Mouse (Mus musculus): ENCODE measurements around the gene Hs3st1.

The Hs3st1 gene

DNA sequence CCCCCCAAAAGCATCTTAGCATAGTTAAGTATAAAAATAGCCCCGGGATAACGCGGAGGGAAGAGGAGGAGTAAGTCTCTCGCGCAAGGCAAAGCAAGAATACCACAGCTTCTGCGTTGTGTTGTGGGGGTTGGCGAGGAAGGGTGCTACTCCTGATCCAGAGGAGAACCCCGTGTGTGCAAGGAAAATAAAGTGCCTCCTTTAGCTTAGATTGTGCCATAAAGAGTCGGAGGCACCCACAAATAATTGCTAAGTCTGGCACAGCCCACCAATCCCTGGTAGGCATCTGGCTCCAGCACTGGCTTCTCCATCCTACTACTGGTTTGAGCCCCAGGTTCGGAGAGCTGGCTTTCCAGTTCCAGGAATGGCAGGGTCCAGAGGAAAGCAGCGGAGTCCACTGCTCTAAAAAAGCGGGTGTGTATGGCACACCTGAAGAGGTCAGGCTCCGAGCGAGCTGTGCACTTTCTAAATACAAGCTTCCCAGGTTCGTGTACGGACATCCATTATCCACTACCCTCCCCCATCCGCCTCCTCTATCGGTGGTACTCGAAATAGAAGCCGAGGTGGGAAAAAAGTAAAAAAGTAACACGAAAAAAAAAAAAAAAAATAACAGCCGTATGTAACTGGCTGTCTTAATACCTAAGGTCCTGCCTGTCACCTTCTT is 111.9 kb downstream of the Hs3st1 start:
- no peak for DNase-seq

DNA sequence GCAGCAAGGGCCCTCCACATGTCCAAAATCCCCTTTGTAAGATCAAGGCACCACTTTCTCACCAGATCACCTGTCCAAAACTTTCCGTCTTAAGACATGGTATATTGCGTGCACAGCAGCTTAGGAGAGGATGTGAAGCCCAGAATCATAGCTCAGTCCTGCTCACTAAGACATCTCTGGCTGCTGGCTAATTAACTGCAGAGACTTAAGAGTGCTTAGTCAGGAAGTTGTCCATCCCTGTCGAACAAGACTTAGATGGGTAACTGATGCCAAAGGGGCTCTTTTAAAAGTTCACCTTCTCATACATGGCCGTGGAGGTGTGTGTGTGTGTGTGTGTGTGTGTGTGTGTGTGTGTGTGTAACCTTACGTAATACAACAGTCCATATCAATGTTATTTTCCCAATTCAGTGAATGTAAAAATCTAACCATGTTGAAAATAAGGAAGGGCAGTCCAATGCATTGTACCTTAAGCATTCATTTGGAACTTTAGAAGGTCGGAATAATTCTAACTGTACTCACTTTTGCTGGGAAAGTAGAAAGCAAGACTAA is 113.0 kb downstream of the Hs3st1 start:
- DNase-seq = no peak

DNA sequence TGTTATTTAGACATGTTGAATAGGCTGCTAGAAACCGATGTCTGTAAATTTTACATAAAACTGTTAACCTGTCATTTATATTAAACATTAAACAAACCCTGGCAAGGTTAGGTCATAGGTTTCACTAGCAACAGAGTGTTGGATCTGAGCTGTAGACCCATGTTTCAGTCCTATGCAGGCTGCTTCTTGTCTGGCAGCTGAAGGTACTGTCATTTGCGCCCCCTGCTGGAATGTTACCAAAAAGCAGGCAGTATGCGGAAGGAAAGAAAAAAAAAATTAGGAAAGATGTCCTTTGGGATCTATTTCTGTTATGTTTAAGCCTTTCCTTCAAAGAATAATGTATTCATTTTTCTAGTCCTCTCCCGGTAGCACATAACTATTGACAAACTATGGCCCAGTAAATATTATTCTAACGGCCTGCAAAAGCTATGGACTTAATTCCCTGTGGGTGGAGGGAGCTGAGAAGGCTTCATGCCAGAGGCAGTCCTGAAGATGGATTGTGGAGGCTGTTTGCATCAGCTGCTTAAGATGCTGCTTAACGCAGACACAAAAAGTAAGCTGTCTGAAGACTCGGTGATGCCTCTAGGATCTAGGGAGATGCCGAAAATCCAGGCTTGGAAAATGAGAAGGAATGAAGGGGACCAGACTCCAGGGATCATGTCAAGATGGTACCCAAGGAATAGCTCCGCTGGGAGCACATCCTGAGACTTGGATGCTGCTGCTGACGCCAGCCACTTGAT is 115.7 kb downstream of the Hs3st1 start:
- DNase-seq = peak; percentile 66 to 88

DNA sequence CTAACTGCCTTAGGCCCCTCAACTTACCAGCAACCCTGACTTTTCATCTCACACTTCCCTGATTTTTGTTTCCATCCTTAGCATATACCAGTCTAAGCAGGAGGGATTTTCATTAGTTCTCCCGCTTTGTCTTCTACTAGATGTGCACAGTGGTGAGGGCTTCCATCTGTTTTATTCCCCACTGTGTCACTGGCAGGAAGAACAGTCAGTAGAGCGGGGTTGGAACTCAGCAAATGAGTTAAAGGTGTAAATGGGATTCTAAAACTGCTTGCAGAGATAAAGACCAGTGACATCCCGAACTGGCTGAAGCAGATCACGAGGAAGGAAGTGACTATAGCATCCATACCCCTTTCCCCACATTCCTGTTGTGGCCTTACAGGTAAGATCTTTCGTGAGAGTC is 116.3 kb downstream of the Hs3st1 start:
- no peak for DNase-seq

DNA sequence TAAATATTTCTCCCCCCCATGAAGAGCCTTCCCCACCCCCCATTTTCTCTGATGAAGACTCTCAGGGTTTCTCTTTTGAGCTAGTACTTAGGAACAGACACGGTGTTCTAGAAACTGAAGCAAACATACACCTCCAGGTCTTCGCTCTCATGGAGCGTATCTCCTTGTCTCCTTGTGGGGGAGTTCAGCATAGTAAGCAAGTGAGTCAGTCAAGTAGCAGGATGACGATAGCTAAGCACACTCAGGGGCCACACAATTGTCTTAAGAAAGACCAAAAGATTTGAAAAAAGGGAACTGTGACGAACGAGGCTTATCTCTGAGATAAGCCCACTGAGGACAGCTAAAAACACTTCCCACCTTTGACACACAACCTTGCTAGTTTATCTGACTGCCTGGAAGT is 117.4 kb downstream of the Hs3st1 start:
- no peak for DNase-seq

DNA sequence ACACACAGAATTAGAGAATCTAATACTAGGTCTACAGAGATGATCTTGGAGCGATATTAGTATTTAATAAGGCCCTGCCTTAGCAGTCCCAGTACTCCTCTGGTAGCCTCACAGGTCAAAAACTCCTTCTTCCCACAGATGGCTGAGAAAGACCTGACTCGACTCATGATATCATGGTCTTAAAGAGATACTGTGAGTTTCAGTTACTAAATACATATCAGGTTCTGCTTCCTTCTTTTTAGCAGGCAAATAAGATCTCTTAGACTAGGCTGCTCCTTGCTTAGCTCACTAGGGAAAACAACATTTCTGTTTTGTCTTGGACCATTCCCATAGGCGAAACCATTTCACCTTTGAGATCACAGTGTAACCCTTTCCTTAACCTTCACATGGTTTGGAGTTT is 119.2 kb downstream of the Hs3st1 start:
- no peak for DNase-seq

DNA sequence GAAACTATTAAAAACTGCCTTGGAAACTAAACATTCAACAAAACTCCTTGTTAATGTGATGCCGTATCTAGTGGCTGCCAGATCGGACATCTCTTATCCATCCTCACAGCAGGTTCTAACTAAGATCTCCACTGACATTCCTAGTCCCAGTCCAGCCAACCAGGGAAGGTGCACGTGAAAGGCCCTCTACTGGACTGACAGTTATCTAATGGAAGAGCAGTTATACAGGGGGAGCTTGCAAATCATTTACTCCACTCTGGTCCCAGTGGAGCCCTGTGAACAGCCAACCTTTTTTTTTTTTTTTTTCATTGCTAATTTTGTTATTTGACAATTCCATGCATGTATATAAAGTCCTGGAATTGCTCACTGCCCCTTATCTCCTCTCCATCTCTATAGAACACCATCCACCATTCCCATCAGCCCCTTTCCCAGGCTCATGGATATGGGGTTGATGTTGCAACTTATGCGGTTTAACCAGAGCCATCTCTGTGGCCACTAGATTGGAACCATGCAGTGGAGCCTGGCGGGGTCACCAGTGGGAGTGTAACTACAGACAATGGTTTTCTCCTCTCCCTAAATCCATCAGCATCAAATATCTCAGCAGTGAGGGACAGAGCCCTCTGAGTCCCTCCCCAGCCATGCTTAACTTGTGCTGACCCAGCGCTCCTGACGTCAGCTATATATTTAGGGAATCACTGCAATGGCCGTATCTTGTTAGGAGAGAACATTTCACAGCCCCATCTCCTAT is 120.8 kb downstream of the Hs3st1 start:
- no peak for DNase-seq

DNA sequence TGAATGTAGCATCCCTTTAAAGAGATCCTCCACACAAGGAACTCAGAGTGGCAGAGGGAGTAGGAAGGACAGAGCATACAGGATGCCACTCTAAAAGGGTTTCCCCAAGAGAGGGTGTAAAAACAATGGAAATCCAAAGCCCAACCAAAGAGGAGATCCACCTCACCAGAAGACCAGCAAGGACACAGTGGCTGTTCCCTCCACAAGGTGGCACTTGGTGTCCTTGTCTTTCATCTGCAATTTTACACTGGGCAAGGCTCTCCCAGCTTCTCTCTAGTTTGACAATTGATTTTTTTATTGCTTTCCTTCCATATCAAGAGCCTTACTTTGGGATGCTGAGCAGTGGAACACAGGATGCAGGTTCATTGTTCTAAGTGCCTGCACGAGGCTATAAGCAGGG is 122.1 kb downstream of the Hs3st1 start:
- DNase-seq = no peak

DNA sequence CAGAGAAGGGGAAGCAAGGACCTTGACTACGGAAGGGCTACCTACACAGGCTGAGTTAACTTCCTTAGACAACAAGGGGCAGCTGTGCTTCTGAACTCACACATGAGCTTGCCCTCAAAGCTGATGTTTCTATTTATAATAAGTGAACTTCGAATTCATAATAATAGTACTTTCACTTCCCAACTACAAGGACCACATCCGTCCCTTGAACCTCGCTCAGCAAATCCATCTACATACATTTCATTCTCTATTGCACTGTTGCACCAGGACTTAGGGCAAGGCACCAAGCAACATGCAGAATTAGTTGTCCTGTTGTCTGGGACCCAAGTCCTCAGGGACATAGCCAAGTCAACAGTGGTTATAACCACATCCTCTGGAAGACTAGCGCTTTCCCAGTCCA is 124.4 kb downstream of the Hs3st1 start:
- no peak for DNase-seq

DNA sequence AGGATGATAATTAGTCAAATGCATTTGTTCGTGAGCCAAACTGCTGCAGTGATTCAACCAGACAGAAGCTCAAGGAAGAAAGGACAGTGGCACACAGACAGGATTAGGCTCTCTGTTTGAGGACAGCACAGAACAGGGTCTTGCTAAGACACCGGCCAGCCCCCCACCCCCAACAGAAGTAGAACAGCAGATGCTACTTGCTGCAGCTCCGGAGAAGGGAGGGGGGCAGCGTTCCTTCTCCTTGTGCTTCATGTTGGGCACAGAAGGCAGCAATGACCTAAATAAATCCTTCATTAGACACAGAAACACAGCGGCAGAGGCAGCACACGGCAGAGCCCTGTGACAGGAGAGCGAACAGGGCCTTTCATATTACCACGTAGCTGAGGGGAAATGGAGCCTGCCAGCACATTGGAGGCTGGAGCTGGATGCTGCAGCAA is 130.2 kb downstream of the Hs3st1 start:
- DNase-seq = no peak

DNA sequence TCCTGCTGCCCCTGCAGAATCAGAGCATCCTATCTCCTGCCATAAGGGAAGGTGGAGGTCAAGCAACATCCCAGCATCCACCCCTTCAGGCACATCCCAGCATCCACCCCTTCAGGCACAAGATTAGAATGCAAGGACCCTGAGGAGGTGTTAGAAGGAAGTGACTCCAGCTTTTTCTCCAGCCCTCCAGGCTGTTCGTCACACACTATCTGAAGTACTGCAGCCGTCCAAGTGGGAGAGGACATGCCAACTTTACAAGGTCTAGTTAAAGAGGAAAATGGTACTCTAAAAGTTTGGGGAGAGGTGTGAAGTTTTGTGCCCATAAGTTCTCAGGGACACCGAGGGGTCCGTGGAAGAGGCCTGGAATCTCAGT is 131.1 kb downstream of the Hs3st1 start:
- DNase-seq = no peak

DNA sequence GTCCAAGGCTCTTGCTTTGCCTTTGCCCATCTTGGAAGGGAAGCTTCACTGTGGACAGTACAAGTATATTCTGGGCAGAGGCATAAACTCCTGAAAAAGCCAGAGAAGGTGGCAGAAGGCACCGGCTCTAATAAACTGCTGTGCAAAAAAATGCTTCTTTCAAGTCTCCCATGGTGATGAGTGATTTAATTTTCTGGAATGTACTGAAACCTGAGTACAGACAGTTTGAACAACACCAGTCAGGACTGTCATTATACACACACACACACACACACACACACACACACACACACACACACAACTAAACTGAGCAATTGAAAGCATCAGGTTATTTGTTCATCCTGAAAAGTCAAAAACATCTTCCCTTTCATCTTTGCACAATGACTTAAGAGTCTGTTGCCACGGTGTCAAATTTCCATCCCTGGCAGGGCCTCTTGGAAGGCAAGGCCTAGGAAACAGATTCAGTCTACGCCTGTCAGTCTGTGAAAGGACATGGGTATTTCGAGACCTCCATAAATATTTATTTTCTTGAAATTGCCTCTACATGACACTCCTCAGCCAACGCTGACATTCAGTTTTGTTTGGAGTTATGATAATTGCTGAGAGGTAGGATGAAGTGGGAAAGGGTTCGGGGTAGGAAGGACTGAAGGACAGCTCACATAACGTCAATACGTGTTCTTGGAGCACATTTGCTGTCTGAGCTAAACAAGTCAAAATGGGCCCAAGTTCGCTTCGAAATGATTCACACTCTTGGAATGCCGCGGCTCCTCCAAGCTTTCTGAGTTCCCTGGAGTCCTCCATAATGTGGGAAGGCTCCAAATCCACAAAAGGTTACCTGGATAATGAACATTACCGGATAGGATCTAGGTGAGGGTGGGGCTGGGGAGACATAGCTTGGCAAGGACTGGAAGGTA is 131.7 kb downstream of the Hs3st1 start:
- DNase-seq = no peak

DNA sequence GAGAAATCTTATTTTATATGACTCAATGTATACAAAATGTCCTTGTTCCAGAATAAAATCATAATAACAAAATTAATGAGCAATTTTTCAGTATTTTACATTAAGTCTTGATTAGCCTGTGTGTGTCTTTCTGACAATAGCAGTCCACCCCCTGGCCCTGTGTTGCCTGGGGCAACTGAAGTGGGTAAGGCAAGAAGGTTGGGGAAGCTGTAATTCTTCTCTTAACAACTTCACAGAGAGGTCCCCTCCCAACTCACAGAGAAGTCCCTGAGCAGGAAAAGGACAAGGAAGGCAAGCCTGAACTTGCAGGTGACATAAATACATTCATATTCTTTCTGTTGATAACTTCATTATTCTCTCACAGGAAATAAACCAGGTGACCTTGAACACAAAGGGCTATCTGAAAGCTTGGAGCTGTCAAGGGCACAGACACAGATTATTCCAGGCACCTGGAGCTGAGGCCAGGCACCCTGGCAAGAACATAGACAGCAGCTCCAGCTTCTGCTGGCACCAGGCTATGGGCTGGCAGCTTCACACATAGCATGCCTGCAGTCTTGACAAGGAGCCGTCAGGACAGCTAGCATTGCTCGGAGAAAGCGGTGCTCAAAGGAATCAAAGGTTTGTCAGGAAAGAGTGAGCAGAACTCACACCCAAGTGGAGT is 134.9 kb downstream of the Hs3st1 start:
- DNase-seq = no peak

DNA sequence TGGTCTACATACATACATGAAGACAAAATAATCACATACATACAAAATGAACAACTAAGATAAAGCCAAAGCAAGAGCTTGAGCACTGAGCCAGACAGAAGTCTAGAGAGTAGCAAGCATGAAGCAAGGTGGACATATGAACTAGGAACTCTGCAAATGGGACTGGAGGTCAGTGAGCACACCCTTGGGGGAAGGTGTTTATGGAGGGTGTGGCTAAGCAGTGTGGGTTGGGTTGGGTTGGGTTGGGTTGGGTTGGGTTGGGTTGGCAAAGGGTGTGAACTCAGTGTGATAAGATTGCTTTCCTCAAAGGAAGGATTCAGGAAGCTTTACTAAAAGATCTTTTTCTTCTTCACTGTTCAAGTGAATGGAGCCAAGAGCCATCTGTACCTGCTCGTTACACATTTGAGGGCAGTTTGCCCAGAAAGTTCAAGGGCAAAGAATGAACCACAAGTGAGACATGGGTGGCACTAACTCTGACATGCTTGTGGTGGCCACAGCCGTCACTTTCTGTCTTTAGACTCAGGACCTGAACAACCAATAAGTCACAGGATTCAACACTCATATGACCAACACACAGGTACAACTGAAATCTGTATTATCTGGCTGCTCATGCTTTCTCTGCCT is 137.8 kb downstream of the Hs3st1 start:
- DNase-seq = no peak

DNA sequence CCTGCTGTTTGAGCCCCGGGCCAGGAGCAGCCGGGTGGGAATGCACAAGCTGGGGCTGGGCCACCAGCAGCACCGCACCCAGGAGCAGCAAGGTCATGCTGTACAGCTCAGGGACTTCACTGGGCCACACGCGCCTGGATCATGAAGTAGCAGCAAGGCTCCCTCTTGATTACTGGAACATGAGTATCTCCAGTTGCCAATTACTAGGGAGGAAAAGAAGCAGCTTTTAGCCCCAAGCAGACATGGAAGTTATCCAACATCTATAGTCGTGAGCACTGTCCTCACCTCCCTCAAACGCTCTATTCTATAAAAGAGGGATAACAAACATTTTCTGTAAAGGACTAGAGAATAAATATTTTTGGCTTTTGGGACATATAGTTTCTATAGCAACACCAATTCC is 140.1 kb downstream of the Hs3st1 start:
- DNase-seq = no peak

DNA sequence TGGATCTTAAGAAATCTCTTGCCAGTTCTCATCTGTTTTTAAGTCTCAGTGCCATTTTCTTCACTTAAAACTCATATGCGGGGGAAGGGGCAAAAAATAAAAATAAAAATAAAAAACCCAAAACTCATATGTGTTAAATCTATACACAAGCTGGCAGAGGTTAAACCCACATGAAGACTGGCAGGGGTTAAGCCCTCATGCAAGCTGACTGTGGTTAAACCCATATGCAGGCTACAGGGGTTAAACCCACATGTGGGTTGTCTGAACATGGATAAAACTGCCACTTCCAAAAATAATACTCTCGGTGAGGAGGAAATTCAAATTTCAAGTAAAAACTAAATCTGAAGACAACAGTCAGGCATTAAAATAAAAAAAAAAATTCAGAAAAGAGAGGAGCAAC is 141.7 kb downstream of the Hs3st1 start:
- no peak for DNase-seq

DNA sequence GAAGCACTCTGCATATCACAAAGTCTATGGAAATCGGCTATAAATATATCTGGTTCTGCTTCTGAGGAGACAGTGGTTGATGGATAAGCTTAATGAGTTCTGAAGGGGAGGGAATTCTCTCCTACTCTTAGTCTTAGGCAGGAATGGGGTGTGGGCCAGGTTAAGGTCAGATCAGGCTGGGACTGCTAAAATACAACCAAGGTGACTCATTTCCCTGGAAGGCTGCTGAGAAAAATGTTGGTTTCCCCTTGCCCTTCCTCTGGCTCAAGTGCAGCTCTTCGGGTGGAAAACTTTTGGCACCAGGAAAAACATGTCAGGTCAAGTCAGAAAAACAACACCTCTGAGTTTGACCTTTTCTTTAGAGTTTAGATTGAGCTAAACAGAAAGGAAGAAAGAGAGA is 143.0 kb downstream of the Hs3st1 start:
- peak; percentile 55 to 62 for DNase-seq

DNA sequence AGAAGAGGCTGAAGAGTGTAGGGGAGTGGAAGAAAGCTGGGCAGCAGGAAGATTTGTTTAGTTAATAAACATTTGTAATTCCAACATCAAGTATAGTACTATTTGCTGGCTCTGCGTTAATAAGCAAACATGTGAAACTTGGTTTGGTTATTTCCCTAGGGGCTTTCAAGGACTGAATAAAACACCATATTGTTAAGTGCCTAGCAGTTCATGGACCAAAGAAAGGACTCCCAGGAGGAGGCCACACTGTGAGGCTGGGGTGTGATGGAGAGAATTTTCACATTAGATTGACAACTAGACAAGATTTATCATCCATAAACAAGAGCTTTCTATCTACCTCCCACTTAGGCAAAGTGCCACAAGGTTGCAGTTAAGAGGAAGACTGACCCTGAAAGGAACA is 147.0 kb downstream of the Hs3st1 start:
- DNase-seq = no peak

DNA sequence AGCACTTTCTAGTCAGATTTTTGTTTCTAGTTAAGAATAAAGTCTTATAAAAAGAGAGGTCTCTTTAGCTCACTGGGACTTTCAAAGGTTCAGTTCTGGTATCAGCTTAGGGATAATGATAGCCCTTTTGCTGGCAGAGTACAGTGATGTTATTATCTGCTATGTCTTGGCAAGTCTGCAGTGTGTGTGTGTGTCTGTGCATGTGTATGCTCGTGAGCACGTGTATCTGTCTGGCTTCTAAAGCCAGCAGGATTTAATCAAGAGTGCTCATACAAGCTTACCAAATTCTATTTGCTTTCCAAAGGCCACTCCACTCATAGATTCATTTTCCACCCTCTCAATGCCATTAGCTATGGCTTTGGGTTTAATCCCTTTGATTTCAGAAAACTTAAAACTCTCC is 160.5 kb downstream of the Hs3st1 start:
- no peak for DNase-seq
